Mouse (Mus musculus) C2C12 (cell line): ENCODE results near the gene Mfsd4a.

Experiments used
- CTCF ChIP-seq: IDR thresholded peaks from one replicate; pipeline ENCODE4 v1.5.1; 2011; ENCODE audit not compliant: control insufficient read depth, insufficient read depth, insufficient read length
- MAX ChIP-seq: IDR thresholded peaks from one replicate; pipeline ENCODE4 v1.6.1; 2011; ENCODE audit warnings: mild to moderate bottlenecking, control low read depth
- MYOG ChIP-seq: IDR thresholded peaks from one replicate; pipeline ENCODE4 v1.6.1; 2011; ENCODE audit not compliant: control insufficient read depth, insufficient read length; ENCODE audit errors: extremely low read depth

DNA sequence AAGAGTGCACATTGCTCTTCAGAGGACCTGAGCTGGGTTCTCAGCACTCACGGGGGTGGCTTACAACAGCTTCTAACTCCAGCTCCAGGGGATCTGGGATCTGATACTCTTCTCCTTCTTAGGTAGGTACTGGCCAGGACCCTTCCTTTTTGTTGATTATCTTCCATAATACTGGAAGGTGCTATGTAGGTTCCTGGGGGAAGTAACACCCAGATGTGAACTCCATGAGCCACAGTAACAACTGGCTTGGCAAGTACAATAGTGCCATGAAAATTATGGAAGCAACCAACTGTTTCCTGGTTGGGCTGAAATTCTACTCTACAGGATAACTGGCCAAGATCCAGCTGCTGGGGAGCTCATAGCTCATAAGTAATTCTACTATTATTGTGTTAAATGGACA is 62.4 kb downstream of the Mfsd4a start:
- TF ChIP-seq CTCF = no peak
- TF ChIP-seq MYOG = no peak
- no peak for TF ChIP-seq MAX
